Mouse (Mus musculus) lung, adult 2 months (tissue): Measurements from ENCODE around the gene Ccdc175. TPM values are rescaled to one million over a fixed set of nuclear protein-coding genes. Genes with fewer than 3 reads are reported as not detected.

Experiments used
- DNase-seq: peaks from one replicate; pipeline ENCODE4 v3.0.0; 2022
- H3K4me1 ChIP-seq: fragments of 200-500 bp; 2 replicates; pipeline ENCODE4 v1.6.1; 2011; ENCODE audit warnings: low read length; ENCODE audit not compliant: control insufficient read depth, insufficient read depth
- H3K4me3 ChIP-seq: fragments of 200-500 bp; replicated peaks from 2 replicates; pipeline ENCODE3; 2011; ENCODE audit warnings: low read depth, mild to moderate bottlenecking, control low read depth, low read length; ENCODE audit errors: extremely low read depth
- CTCF ChIP-seq: fragments of 200-500 bp; IDR thresholded peaks from 2 replicates; pipeline ENCODE4 v1.5.1; 2011; ENCODE audit warnings: mild to moderate bottlenecking, low read length, control low read depth; ENCODE audit not compliant: insufficient read depth
- POLR2A ChIP-seq: fragments of 200-500 bp; IDR thresholded peaks from 2 replicates; pipeline ENCODE4 v1.6.1; 2011; ENCODE audit warnings: low read depth, mild to moderate bottlenecking, control low read depth, low read length, borderline replicate concordance; ENCODE audit errors: extremely low read depth
- WGBS: fragments of 180-500 bp; shearing (Covaris S2); methylation state at CpG from one replicate; pipeline ENCODE4 v1.1.7; 2018; 5-methylcytosine and 5-hydroxymethylcytosine counted together
- polyA plus RNA-seq: library from polyadenylated mRNA; depleted of rRNA; stranded (reverse); fragments of >200 nt; gene quantifications from 2 replicates; pipeline ENCODE4 v1.2.3, GENCODE M21; 2012

Gene Ccdc175
- polyA plus RNA-seq, 1 experiment, result not detected

GRCm38 (mm10) chr12:72104525-72105281, 80.1 kb downstream of the Ccdc175 start:
- peak; percentile 36 for DNase-seq
- TF ChIP-seq POLR2A (no peak), CTCF (peak; percentile 38; the same call in 1 of the 2 replicates)
- 29% methylated on average over 14 of the region's 14 CpGs for WGBS
- H3K4me3 ChIP-seq, result no peak overlapping the region
- no peaks in the 10 kb centered on the region for H3K4me1 ChIP-seq

GRCm38 (mm10) chr12:72104027-72104426, 80.8 kb downstream of the Ccdc175 start:
- no peaks in the 10 kb centered on the region for H3K4me1 ChIP-seq
- 76% methylated on average over 5 of the region's 5 CpGs for WGBS
- DNase-seq, result no peak
- no peak overlapping the region for H3K4me3 ChIP-seq
- no peak for TF ChIP-seq CTCF
- TF ChIP-seq POLR2A, result no peak

- TF ChIP-seq POLR2A (no peak), CTCF (no peak)
- DNase-seq, result no peak
These were observed 82.1 kb downstream of the Ccdc175 start for GRCm38 (mm10) chr12:72102776-72103175.

GRCm38 (mm10) chr12:72096966-72097365, 87.9 kb downstream of the Ccdc175 start:
- no peak for TF ChIP-seq CTCF
- TF ChIP-seq POLR2A, result no peak
- 93% methylated on average over 8 of the region's 8 CpGs for WGBS

More at GRCm38 (mm10) chr12:72102776-72103175, 82.1 kb downstream of the Ccdc175 start:
- 87% methylated on average over 6 of the region's 6 CpGs for WGBS
- Histone ChIP-seq H3K4me1 (no peaks in the 10 kb centered on the region), H3K4me3 (no peak overlapping the region)

GRCm38 (mm10) chr12:72089802-72090201, 95.0 kb downstream of the Ccdc175 start:
- TF ChIP-seq CTCF, result no peak
- no peak for TF ChIP-seq POLR2A
- H3K4me1 ChIP-seq, result 0 out of 2 replicates have a peak, but pooled peaks cover 5% of the 10 kb centered on the region
- DNase-seq, result no peak
- no peak overlapping the region for H3K4me3 ChIP-seq
- WGBS, result 91% methylated on average over 4 of the region's 4 CpGs

More at GRCm38 (mm10) chr12:72096966-72097365, 87.9 kb downstream of the Ccdc175 start:
- Histone ChIP-seq H3K4me3 (no peak overlapping the region), H3K4me1 (no peaks in the 10 kb centered on the region)
- no peak for DNase-seq

- DNase-seq, result no peak
- Histone ChIP-seq H3K4me1 (peaks cover 7% of the 10 kb centered on the region; the same call in 1 of the 2 replicates), H3K4me3 (peak overlapping the region; percentile 80)
- WGBS, result 2% methylated on average over 18 of the region's 18 CpGs
- no peak for TF ChIP-seq POLR2A
- TF ChIP-seq CTCF, result no peak
These were observed 98.5 kb downstream of the Ccdc175 start for GRCm38 (mm10) chr12:72086166-72086825.

- Histone ChIP-seq H3K4me3 (peak within 1 kb of the TSS; percentile 80), H3K4me1 (peaks cover 7% of the 10 kb centered on the region; the same call in 1 of the 2 replicates)
- TF ChIP-seq POLR2A (peak; percentile 51; the same call in 1 of the 2 replicates), CTCF (no peak)
- DNase-seq, result peak; percentile 97
- under 1% methylated on average over 60 of the region's 60 CpGs for WGBS
These were observed 99.3 kb downstream of the Ccdc175 start, which contains the start of the genes L3hypdh and Jkamp for GRCm38 (mm10) chr12:72085329-72086165. TSS of gene L3hypdh (minus strand) at chr12:72085439. TSS of gene Jkamp (plus strand) at chr12:72085589.

- under 1% methylated on average over 31 of the region's 31 CpGs for WGBS
- TF ChIP-seq POLR2A, result no peak
- TF ChIP-seq CTCF, result no peak
- peaks cover 7% of the 10 kb centered on the region; the same call in 1 of the 2 replicates for H3K4me1 ChIP-seq
- H3K4me3 ChIP-seq, result peak overlapping the region; percentile 80
- DNase-seq, result no peak
These were observed 99.9 kb downstream of the Ccdc175 start for GRCm38 (mm10) chr12:72085024-72085328.
